Mouse (Mus musculus) kidney, embryonic 16.5 days (tissue): ENCODE results near the gene Vwa8. TPM values are rescaled to one million over a fixed set of nuclear protein-coding genes. Genes with fewer than 3 reads are reported as not detected.
A peak's percentile ranks its signal among the peaks of the same experiment; 100 is the strongest.

ENCODE experiments used
- ATAC-seq: fragments of 200-750 bp; cut with Nextera tagmentation; 2 replicates; pipeline ENCODE4 v1.8.0; 2017; ENCODE audit warnings: moderate TSS enrichment; ENCODE audit not compliant: low FRiP score, low TSS enrichment
- H3K27ac ChIP-seq: fragments of 300-500 bp; sonication (generic); 2 replicates; pipeline ENCODE4 v1.5.1; 2014; ENCODE audit warnings: low read length
- H3K27me3 ChIP-seq: fragments of 300-500 bp; sonication (generic); 2 replicates; pipeline ENCODE4 v1.6.1; 2014; ENCODE audit warnings: low read length, control low read depth, mixed read lengths; ENCODE audit not compliant: insufficient read depth
- H3K36me3 ChIP-seq: fragments of 300-500 bp; sonication (generic); 2 replicates; pipeline ENCODE4 v1.6.1; 2014; ENCODE audit warnings: low read length, control low read depth, mixed read lengths; ENCODE audit not compliant: insufficient read depth
- H3K4me1 ChIP-seq: fragments of 300-500 bp; sonication (generic); 2 replicates; pipeline ENCODE4 v1.6.1; 2014; ENCODE audit warnings: low read length, control low read depth, mixed read lengths; ENCODE audit not compliant: insufficient read depth
- H3K4me2 ChIP-seq: fragments of 300-500 bp; sonication (generic); replicated peaks from 2 replicates; pipeline ENCODE4 v1.6.1; 2014; ENCODE audit warnings: low read depth, low read length
- H3K4me3 ChIP-seq: fragments of 300-500 bp; sonication (generic); 2 replicates; pipeline ENCODE4 v1.5.1; 2014; ENCODE audit warnings: mild to moderate bottlenecking, low read length
- H3K9ac ChIP-seq: fragments of 300-500 bp; sonication (generic); replicated peaks from 2 replicates; pipeline ENCODE4 v1.6.1; 2014; ENCODE audit warnings: low read length
- H3K9me3 ChIP-seq: fragments of 300-500 bp; sonication (generic); 2 replicates; pipeline ENCODE4 v1.6.1; 2016; ENCODE audit warnings: low read length, control low read depth
- WGBS: fragments of 180-500 bp; shearing (Covaris S2); extraction: QIAGEN DNeasy Blood & Tissue Kit; methylation state at CpG from one replicate; pipeline ENCODE4 v1.1.7; 2014; 5-methylcytosine and 5-hydroxymethylcytosine counted together
- polyA plus RNA-seq: library from polyadenylated mRNA; unstranded; fragments of >200 nt; fragmentation: Nextera tagmentation; extraction: Ambion mirVana; gene quantifications from 2 replicates; pipeline ENCODE4 v1.2.1, GENCODE M21; 2015

The Vwa8 gene
- polyA plus RNA-seq, 1 experiment from 2014 or later, result 16.0 TPM

GRCm38 (mm10) chr14:78847948-78848347, 904 bp upstream of the Vwa8 start:
- no peak for ATAC-seq
- Histone ChIP-seq H3K4me3 (no peak overlapping the region), H3K27ac (peak overlapping the region; percentile 94), H3K27me3 (no peaks in the 10 kb centered on the region), H3K36me3 (no peaks in the 10 kb centered on the region), H3K9me3 (no peaks in the 10 kb centered on the region), H3K4me1 (peaks cover 25% of the 10 kb centered on the region), H3K4me2 (peak overlapping the region; percentile 67), H3K9ac (no peak overlapping the region)
- WGBS, result 67% methylated on average over 1 of the region's 1 CpGs

- peak overlapping the region; percentile 63 for H3K4me3 ChIP-seq
- H3K4me2 ChIP-seq, result peak overlapping the region; percentile 67
- peak overlapping the region; percentile 79 for H3K9ac ChIP-seq
- WGBS, result 3% methylated on average over 3 of the region's 3 CpGs
- peak overlapping the region; percentile 94 for H3K27ac ChIP-seq
- H3K9me3 ChIP-seq, result no peaks in the 10 kb centered on the region
- peak; percentile 64 for ATAC-seq
- H3K4me1 ChIP-seq, result peaks cover 25% of the 10 kb centered on the region
- H3K27me3 ChIP-seq, result no peaks in the 10 kb centered on the region
- H3K36me3 ChIP-seq, result no peaks in the 10 kb centered on the region
These were observed 375 bp upstream of the Vwa8 start for GRCm38 (mm10) chr14:78848477-78848876.

- no peak for ATAC-seq
- H3K9ac ChIP-seq, result no peak overlapping the region; the same call in 1 of the 2 replicates
- no peak overlapping the region; the same call in 1 of the 2 replicates for H3K27ac ChIP-seq
These were observed 1.2 kb downstream of the Vwa8 start for GRCm38 (mm10) chr14:78849961-78850578.

GRCm38 (mm10) chr14:78850666-78851065, 1.8 kb downstream of the Vwa8 start:
- H3K4me2 ChIP-seq, result peak overlapping the region; percentile 19
- H3K27me3 ChIP-seq, result no peaks in the 10 kb centered on the region
- H3K9me3 ChIP-seq, result no peaks in the 10 kb centered on the region
- ATAC-seq, result 0 out of 2 replicates have a peak, but pooled peaks have one; percentile 29
- H3K36me3 ChIP-seq, result no peaks in the 10 kb centered on the region
- 10% methylated on average over 8 of the region's 8 CpGs for WGBS
- no peak overlapping the region for H3K9ac ChIP-seq
- peaks cover 25% of the 10 kb centered on the region for H3K4me1 ChIP-seq
- peak overlapping the region; percentile 3; the same call in 1 of the 2 replicates for H3K4me3 ChIP-seq
- no peak overlapping the region for H3K27ac ChIP-seq

More at GRCm38 (mm10) chr14:78849961-78850578, 1.2 kb downstream of the Vwa8 start:
- Histone ChIP-seq H3K4me2 (peak overlapping the region; percentile 67), H3K4me1 (peaks cover 25% of the 10 kb centered on the region), H3K27me3 (no peaks in the 10 kb centered on the region), H3K9me3 (no peaks in the 10 kb centered on the region), H3K4me3 (peak overlapping the region; percentile 63), H3K36me3 (no peaks in the 10 kb centered on the region)
- 61% methylated on average over 5 of the region's 5 CpGs for WGBS

- no peak overlapping the region for H3K4me2 ChIP-seq
- no peaks in the 10 kb centered on the region for H3K27me3 ChIP-seq
- no peak overlapping the region for H3K9ac ChIP-seq
- H3K27ac ChIP-seq, result no peak overlapping the region
- H3K4me1 ChIP-seq, result peaks cover 25% of the 10 kb centered on the region
- ATAC-seq, result no peak
- no peaks in the 10 kb centered on the region for H3K36me3 ChIP-seq
- no peak overlapping the region for H3K4me3 ChIP-seq
- 72% methylated on average over 3 of the region's 3 CpGs for WGBS
- H3K9me3 ChIP-seq, result no peaks in the 10 kb centered on the region
These were observed 2.5 kb downstream of the Vwa8 start for GRCm38 (mm10) chr14:78851366-78851765.

- H3K4me1 ChIP-seq, result peaks cover 25% of the 10 kb centered on the region
- no peaks in the 10 kb centered on the region for H3K9me3 ChIP-seq
- no peak overlapping the region for H3K4me2 ChIP-seq
- no peak overlapping the region for H3K4me3 ChIP-seq
- no peak overlapping the region for H3K9ac ChIP-seq
- WGBS, result 89% methylated on average over 5 of the region's 5 CpGs
- no peak overlapping the region for H3K27ac ChIP-seq
- H3K27me3 ChIP-seq, result no peaks in the 10 kb centered on the region
- no peak for ATAC-seq
- H3K36me3 ChIP-seq, result no peaks in the 10 kb centered on the region
These were observed 3.8 kb downstream of the Vwa8 start for GRCm38 (mm10) chr14:78852401-78853246.

- Histone ChIP-seq H3K27ac (no peak overlapping the region), H3K4me3 (no peak overlapping the region), H3K4me1 (no peaks in the 10 kb centered on the region), H3K9ac (no peak overlapping the region), H3K27me3 (no peaks in the 10 kb centered on the region), H3K4me2 (no peak overlapping the region), H3K36me3 (no peaks in the 10 kb centered on the region), H3K9me3 (no peaks in the 10 kb centered on the region)
- ATAC-seq, result no peak
- 93% methylated on average over 5 of the region's 5 CpGs for WGBS
These were observed 12.3 kb downstream of the Vwa8 start for GRCm38 (mm10) chr14:78861156-78861555.

GRCm38 (mm10) chr14:78870036-78870435, 21.2 kb downstream of the Vwa8 start:
- Histone ChIP-seq H3K9ac (no peak overlapping the region), H3K36me3 (peaks cover 11% of the 10 kb centered on the region; the same call in 1 of the 2 replicates), H3K4me1 (no peaks in the 10 kb centered on the region), H3K4me2 (no peak overlapping the region), H3K4me3 (no peak overlapping the region), H3K27me3 (no peaks in the 10 kb centered on the region), H3K9me3 (no peaks in the 10 kb centered on the region), H3K27ac (no peak overlapping the region)
- WGBS, result 50% methylated on average over 2 of the region's 2 CpGs
- no peak for ATAC-seq

- Histone ChIP-seq H3K4me3 (no peak overlapping the region), H3K36me3 (no peaks in the 10 kb centered on the region; the same call in 1 of the 2 replicates), H3K9me3 (no peaks in the 10 kb centered on the region), H3K27me3 (no peaks in the 10 kb centered on the region), H3K27ac (no peak overlapping the region), H3K4me2 (no peak overlapping the region), H3K9ac (no peak overlapping the region), H3K4me1 (no peaks in the 10 kb centered on the region)
- no peak for ATAC-seq
- 81% methylated on average over 2 of the region's 2 CpGs for WGBS
These were observed 28.3 kb downstream of the Vwa8 start for GRCm38 (mm10) chr14:78877176-78877575.
